Mouse (Mus musculus) lung, adult 2 months (tissue): ENCODE measurements around the gene Cox7a1.

Experiments
- CTCF ChIP-seq: fragments of 200-500 bp; IDR thresholded peaks from 2 replicates; pipeline ENCODE4 v1.5.1; 2011; ENCODE audit warnings: mild to moderate bottlenecking, low read length, control low read depth; ENCODE audit not compliant: insufficient read depth
- POLR2A ChIP-seq: fragments of 200-500 bp; IDR thresholded peaks from 2 replicates; pipeline ENCODE4 v1.6.1; 2011; ENCODE audit warnings: low read depth, mild to moderate bottlenecking, control low read depth, low read length, borderline replicate concordance; ENCODE audit errors: extremely low read depth

GRCm38 (mm10) chr7:30178256-30178655 is 5.7 kb upstream of the Cox7a1 start:
- TF ChIP-seq CTCF, result no peak
- TF ChIP-seq POLR2A, result no peak
